Mouse (Mus musculus) liver, embryonic 14.5 days (tissue): ENCODE measurements around the gene Kif3a. TPM values are rescaled to one million over a fixed set of nuclear protein-coding genes. Genes with fewer than 3 reads are reported as not detected.
A peak's percentile ranks its signal among the peaks of the same experiment; 100 is the strongest.

ENCODE experiments used
- ATAC-seq: fragments of 200-750 bp; cut with Nextera tagmentation; 2 replicates; pipeline ENCODE4 v1.8.0; 2017; ENCODE audit warnings: moderate number of reproducible peaks, mild to moderate bottlenecking, moderate library complexity; ENCODE audit not compliant: insufficient read depth
- DNase-seq, 3 experiments: peaks; one replicate each; pipeline ENCODE4 v3.0.0-alpha.2; 2012 to 2013; ENCODE audit warnings: low read depth in 3 of 3, low spot score in 3 of 3
- H3K27ac ChIP-seq: fragments of 300-500 bp; sonication (generic); 2 replicates; pipeline ENCODE4 v1.5.1; 2014; ENCODE audit warnings: moderate library complexity, mild to moderate bottlenecking, control low read depth, inconsistent platforms
- H3K27me3 ChIP-seq: fragments of 300-500 bp; sonication (generic); 2 replicates; pipeline ENCODE4 v1.6.1; 2014; ENCODE audit warnings: mild to moderate bottlenecking, low read length, moderate library complexity; ENCODE audit not compliant: control insufficient read depth, insufficient read depth
- H3K36me3 ChIP-seq: fragments of 300-500 bp; sonication (generic); replicated peaks from 2 replicates; pipeline ENCODE4 v1.6.1; 2014; ENCODE audit warnings: low read depth; ENCODE audit not compliant: control insufficient read depth, insufficient read depth
- H3K4me1 ChIP-seq, 2 experiments: fragments of 200-500 bp in 1 of 2; fragments of 300-500 bp in 1 of 2; sonication (generic) in 1 of 2; replicated peaks; 2 replicates each; pipeline ENCODE4 v1.6.1; 2012 to 2014; ENCODE audit warnings: antibody characterized with exemption in 1 of 2, inconsistent platforms in 1 of 2, low read length in 1 of 2; ENCODE audit not compliant: control insufficient read depth in 2 of 2, insufficient read depth in 2 of 2
- H3K4me2 ChIP-seq: fragments of 300-500 bp; sonication (generic); 2 replicates; pipeline ENCODE4 v1.6.1; 2014; ENCODE audit warnings: low read depth, mild to moderate bottlenecking, control low read depth, moderate library complexity
- H3K4me3 ChIP-seq, 2 experiments: fragments of 200-500 bp in 1 of 2; fragments of 300-500 bp in 1 of 2; sonication (generic) in 1 of 2; 2 replicates each; pipeline ENCODE4 v1.5.1; 2012 to 2014; ENCODE audit warnings: low read depth in 2 of 2, low read length in 2 of 2, mild to moderate bottlenecking in 2 of 2, control low read depth in 1 of 2, inconsistent platforms in 1 of 2, moderate library complexity in 1 of 2; ENCODE audit not compliant: insufficient read depth in 1 of 2
- H3K9ac ChIP-seq: fragments of 300-500 bp; sonication (generic); replicated peaks from 2 replicates; pipeline ENCODE4 v1.6.1; 2014; ENCODE audit warnings: mild to moderate bottlenecking, control low read depth, moderate library complexity
- H3K9me3 ChIP-seq: fragments of 300-500 bp; sonication (generic); 2 replicates; pipeline ENCODE4 v1.6.1; 2016; ENCODE audit warnings: low read length, mixed read lengths; ENCODE audit not compliant: control insufficient read depth
- CTCF ChIP-seq: IDR thresholded peaks from 2 replicates; pipeline ENCODE4 v1.5.1; 2016; ENCODE audit warnings: antibody characterized with exemption, low read depth, control low read depth
- EP300 ChIP-seq: IDR thresholded peaks from 2 replicates; pipeline ENCODE4 v1.6.1; 2016; ENCODE audit warnings: antibody characterized with exemption, low read depth
- WGBS: fragments of 180-500 bp; shearing (Covaris S2); extraction: QIAGEN DNeasy Blood & Tissue Kit; methylation state at CpG from one replicate; pipeline ENCODE4 v1.1.7; 2014; ENCODE audit not compliant: insufficient replicate concordance; 5-methylcytosine and 5-hydroxymethylcytosine counted together
- polyA plus RNA-seq, 2 experiments: library from polyadenylated mRNA; depleted of rRNA in 1 of 2; stranded (reverse) in 1 of 2; unstranded in 1 of 2; fragments of >200 nt; fragmentation: Nextera tagmentation in 1 of 2; extraction: Ambion mirVana in 1 of 2; gene quantifications; 2 replicates each; pipeline versions ENCODE4 v1.2.1 to v1.2.3; 2012 to 2014

The Kif3a gene
- polyA plus RNA-seq, 2 experiments: 3.3 to 6.4 TPM

DNA sequence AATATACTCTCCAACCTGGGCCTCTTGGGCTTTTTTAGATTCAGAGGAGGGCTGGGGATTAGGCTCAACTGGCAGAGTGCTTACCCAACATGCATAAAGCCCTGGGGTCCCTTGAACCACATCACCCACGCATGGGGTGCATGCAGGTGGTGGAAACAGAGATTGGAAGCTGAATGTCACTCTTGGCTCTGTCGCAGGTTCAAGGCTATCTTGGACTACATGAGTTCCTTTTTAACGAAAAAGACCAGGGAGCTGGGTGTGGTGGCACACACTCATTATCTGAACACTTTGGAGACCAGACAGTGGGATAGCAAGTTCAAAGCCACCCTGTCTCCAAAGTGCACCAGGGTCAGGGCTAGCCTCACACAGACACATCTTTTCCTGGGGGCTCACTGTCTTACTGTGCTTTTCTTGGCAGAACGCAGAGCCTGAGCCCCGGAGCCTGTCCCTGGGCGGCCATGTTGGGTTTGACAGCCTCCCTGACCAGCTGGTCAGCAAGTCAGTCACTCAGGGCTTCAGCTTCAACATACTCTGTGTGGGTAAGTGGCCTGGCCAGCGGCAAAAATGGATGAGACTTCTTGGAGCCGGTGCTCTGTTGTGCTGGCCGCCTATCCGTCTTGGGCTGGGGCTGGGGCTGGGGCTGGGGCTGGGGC is 35.5 kb upstream of the Kif3a start:
- H3K27ac ChIP-seq: no peak overlapping the region
- H3K27me3 ChIP-seq: no peaks in the 10 kb centered on the region
- TF ChIP-seq EP300 (no peak), CTCF (no peak)
- no peaks in the 10 kb centered on the region for H3K9me3 ChIP-seq
- ATAC-seq (no peak), DNase-seq (no peak)
- no peak overlapping the region for H3K4me2 ChIP-seq
- H3K4me1 ChIP-seq: peaks cover 2 to 6% of the 10 kb centered on the region in 2 experiments; a peak in 3 of 4 replicates
- H3K4me3 ChIP-seq: no peak overlapping the region
- peaks cover 42% of the 10 kb centered on the region for H3K36me3 ChIP-seq
- no peak overlapping the region for H3K9ac ChIP-seq
- WGBS: 78% methylated on average over 10 of the region's 10 CpGs

DNA sequence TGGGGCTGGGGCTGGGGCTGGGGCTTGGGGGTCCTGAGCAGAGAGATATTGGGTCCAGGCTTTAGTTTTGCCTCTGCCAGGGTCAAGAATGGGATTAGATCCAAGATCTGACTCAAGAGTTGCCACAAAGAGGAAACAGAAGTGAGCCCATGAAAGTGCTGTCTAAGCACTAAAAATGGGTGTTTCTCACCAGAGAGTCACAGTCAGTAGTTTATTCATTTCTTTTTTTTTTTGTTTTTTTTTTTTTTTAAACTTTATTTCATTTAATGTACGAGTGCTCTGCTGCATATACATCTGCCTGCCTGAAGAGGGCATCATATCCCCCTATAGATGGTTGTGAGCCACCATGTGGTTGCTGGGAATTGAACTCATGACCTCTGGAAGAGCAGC is 35.0 kb upstream of the Kif3a start:
- Histone ChIP-seq H3K9ac (no peak overlapping the region), H3K27ac (no peak overlapping the region), H3K9me3 (no peaks in the 10 kb centered on the region), H3K4me1 (peaks cover 2 to 6% of the 10 kb centered on the region in 2 experiments; a peak in 3 of 4 replicates), H3K4me2 (no peak overlapping the region), H3K36me3 (peaks cover 48% of the 10 kb centered on the region), H3K4me3 (no peak overlapping the region), H3K27me3 (no peaks in the 10 kb centered on the region)
- TF ChIP-seq CTCF (peak; percentile 25; the same call in 1 of the 2 replicates), EP300 (no peak)
- ATAC-seq (no peak), DNase-seq (no peak)
- WGBS: 73% methylated on average over 1 of the region's 1 CpGs

DNA sequence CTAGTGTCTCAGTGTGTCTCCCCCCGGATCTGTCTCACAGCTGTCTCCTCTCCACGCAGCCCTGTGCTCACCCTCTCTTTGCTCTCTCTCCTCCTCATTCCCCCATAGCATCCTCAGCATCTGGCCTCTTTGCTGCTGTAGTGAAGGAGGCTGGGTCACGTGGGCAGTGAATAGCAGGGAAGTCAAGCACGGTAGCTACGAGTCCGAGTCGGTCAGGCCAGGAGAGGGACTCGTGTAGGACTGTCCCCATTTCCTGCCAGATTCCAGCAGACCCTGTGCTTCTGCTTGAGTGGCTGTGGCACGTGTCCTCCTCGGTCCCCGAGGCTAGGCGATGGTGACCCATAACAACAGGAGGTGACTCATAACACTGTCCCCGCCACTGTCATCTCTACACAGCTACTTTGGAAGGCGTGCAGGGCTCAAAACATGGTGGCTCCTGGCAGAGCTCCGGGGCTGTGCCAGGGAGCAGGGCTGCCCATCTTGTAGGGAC is 28.1 kb upstream of the Kif3a start:
- Histone ChIP-seq H3K9ac (no peak overlapping the region), H3K36me3 (peaks cover 59% of the 10 kb centered on the region)

DNA sequence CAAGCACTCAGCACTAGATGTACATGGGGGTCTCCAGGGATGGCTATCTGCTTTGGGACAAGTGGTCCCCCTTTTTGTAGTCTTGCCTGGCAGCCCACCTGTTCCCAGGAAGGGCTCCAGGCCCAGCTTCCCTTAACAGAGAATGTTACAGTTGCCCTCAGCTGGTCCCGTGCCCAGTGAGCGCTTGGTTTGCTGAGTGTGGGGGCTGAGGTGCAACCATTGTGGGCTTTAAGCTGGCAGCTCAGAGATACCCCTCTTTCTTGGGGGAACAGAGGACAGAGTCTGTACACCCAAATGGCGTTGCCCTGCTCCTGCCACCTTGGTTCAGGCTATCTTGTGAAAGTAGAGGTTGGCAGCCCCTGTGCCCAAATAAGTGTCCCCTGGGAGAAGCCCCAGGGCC is 26.8 kb upstream of the Kif3a start:
- peaks cover 46% of the 10 kb centered on the region for H3K36me3 ChIP-seq
- WGBS: 91% methylated on average over 3 of the region's 3 CpGs
- H3K4me2 ChIP-seq: no peak overlapping the region

More for the DNA sequence above, 28.1 kb upstream of the Kif3a start:
- no peak overlapping the region for H3K4me3 ChIP-seq
- ATAC-seq (0 out of 2 replicates have a peak, but pooled peaks have one; percentile 14), DNase-seq (no peak)
- WGBS: 83% methylated on average over 15 of the region's 15 CpGs
- H3K4me1 ChIP-seq: no peaks in the 10 kb centered on the region
- H3K4me2 ChIP-seq: no peak overlapping the region
- H3K27ac ChIP-seq: no peak overlapping the region
- H3K9me3 ChIP-seq: no peaks in the 10 kb centered on the region
- H3K27me3 ChIP-seq: no peaks in the 10 kb centered on the region
- TF ChIP-seq CTCF (no peak), EP300 (no peak)

DNA sequence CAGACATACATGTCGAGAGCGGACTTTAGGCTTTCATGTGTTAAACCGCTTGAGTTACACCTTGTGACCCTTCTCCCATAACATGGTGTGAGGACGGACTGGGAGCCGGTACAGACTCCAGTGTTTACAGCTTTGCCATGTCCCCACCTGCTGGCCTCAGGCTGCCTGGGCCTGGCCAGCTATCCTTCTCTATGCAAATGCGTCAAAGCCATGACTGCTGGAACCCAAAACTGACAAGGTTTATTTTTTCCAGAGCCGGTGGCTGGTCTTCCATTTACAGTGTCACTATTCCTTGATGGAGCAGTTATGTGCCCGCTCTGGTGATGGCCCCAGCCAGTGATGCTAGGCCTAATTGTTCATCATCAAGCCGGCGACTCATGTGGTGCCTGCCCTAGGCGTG is 26.0 kb upstream of the Kif3a start:
- ATAC-seq (no peak), DNase-seq (no peak)
- Histone ChIP-seq H3K9me3 (no peaks in the 10 kb centered on the region), H3K27me3 (no peaks in the 10 kb centered on the region), H3K36me3 (peaks cover 37% of the 10 kb centered on the region), H3K9ac (no peak overlapping the region), H3K27ac (no peak overlapping the region), H3K4me2 (no peak overlapping the region), H3K4me3 (no peak overlapping the region), H3K4me1 (peaks cover 0 to under 1% of the 10 kb centered on the region in 2 experiments; a peak in 1 of 4 replicates)
- WGBS: 87% methylated on average over 11 of the region's 11 CpGs
- TF ChIP-seq EP300 (no peak), CTCF (peak; percentile 20)

More for the DNA sequence above, 26.8 kb upstream of the Kif3a start:
- H3K9me3 ChIP-seq: no peaks in the 10 kb centered on the region
- no peak for TF ChIP-seq CTCF
- TF ChIP-seq EP300: no peak
- DNase-seq (no peak), ATAC-seq (no peak)
- no peaks in the 10 kb centered on the region for H3K4me1 ChIP-seq
- H3K4me3 ChIP-seq: no peak overlapping the region
- no peak overlapping the region for H3K9ac ChIP-seq
- H3K27ac ChIP-seq: no peak overlapping the region
- no peaks in the 10 kb centered on the region for H3K27me3 ChIP-seq
